Mouse (Mus musculus) cortical plate, adult 2 months (tissue): ENCODE results near the gene Vmn2r89.

Experiments
- CTCF ChIP-seq: fragments of 200-500 bp; IDR thresholded peaks from 2 replicates; pipeline ENCODE4 v1.5.1; 2011; ENCODE audit warnings: mild to moderate bottlenecking, control low read depth, low read length; ENCODE audit not compliant: insufficient read depth; ENCODE audit errors: extremely low read depth
- POLR2A ChIP-seq: fragments of 200-500 bp; IDR thresholded peaks from 2 replicates; pipeline ENCODE4 v1.6.1; 2011; ENCODE audit warnings: mild to moderate bottlenecking, low read length, control low read depth; ENCODE audit not compliant: insufficient read depth; ENCODE audit errors: extremely low read depth

DNA sequence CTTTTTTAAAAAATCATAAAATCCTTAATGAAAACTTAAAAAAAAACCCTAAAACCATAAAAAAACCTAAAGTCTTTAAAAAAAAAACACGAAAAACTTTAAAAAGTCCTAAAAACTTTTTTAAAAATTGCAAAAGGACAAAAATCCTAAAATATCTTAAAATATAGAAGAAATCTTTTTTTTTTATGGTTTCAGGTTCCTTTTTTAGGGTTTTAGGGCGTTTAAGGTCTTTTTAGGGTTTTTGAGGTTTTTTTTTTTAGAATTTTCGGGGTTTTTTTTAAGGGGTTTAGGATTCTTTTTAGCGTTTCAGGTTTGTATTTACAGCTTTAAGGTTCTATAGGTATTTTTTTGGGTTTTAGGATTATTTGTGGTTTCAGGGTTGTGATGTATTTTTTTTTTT, 48.8 kb downstream of the Vmn2r89 start:
- TF ChIP-seq CTCF (no peak), POLR2A (no peak)
